Mouse (Mus musculus): ENCODE measurements at regions not wholly inside any gene's neighbourhood (a gene's known extent, or its start where the extent isn't known, plus 50 kb on each side); places are given as distances from the start of the nearest gene placed in this dataset.

- WGBS, result 87% methylated on average over 7 of the region's 7 CpGs
- DNase-seq (ENCODE audit: low read depth, low spot score), result no peak
Measured at GRCm38 (mm10) chr14:120652034-120652433, 173.8 kb downstream of the Rap2a start.

- WGBS, result 43% methylated on average over 6 of the region's 6 CpGs
- no peak for DNase-seq (ENCODE audit: low read depth, low spot score)
Measured at GRCm38 (mm10) chr14:120660321-120660781, 182.1 kb downstream of the Rap2a start.

- no peak for DNase-seq (ENCODE audit: low read depth, low spot score)
- 79% methylated on average over 5 of the region's 5 CpGs for WGBS
Measured at GRCm38 (mm10) chr14:120661111-120661510, 182.9 kb downstream of the Rap2a start.

DNA sequence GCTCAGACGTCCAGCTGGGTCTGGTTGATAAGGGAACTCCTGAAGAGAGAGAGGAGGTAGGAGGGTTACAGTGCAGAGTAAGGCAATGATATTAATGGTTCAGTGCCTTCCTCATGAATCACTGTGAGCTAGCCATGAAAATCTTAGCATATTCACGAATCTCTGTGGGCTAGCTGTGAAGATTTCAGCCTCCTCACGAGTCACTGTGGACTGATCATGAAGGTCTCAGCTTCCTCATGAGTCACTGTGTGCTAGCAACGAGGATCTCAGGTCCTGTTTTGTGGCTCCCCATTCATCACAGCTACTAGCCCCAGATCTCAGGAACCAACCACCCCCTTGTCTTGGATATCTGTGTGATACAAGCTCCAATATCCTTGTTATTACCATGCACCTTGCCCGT, 191.4 kb downstream of the Rap2a start:
- WGBS, result 76% methylated on average over 5 of the region's 5 CpGs
- DNase-seq (ENCODE audit: low read depth, low spot score), result no peak

DNA sequence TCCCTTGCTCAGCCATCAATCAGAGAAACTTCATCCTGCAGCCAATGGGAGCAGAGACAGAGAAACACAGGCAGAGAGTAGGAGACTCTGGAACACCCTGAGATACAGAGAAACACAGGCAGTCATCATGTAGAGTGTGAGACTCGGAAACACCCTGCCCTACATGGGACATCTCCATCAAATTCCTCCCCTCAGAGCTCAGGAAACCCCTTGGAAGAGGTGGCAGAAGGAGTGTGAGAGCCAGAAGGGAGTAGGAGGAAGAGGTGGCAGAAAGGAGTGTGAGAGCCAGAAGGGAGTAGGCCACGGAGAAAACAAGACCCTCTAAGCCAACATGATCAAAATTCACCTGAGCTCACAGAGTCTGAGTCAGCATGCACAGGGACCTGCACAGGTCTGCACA, 197.5 kb downstream of the Rap2a start:
- 81% methylated on average over 2 of the region's 2 CpGs for WGBS
- DNase-seq (ENCODE audit: low read depth, low spot score), result no peak

- 83% methylated on average over 9 of the region's 9 CpGs for WGBS
Measured at GRCm38 (mm10) chr14:120678533-120678932, 200.3 kb downstream of the Rap2a start.

GRCm38 (mm10) chr14:120679072-120679471, 200.8 kb downstream of the Rap2a start:
- no peak for DNase-seq (ENCODE audit: low read depth, low spot score)
- WGBS, result 76% methylated on average over 2 of the region's 2 CpGs

More at GRCm38 (mm10) chr14:120678533-120678932, 200.3 kb downstream of the Rap2a start:
- DNase-seq (ENCODE audit: low read depth, low spot score), result no peak

DNA sequence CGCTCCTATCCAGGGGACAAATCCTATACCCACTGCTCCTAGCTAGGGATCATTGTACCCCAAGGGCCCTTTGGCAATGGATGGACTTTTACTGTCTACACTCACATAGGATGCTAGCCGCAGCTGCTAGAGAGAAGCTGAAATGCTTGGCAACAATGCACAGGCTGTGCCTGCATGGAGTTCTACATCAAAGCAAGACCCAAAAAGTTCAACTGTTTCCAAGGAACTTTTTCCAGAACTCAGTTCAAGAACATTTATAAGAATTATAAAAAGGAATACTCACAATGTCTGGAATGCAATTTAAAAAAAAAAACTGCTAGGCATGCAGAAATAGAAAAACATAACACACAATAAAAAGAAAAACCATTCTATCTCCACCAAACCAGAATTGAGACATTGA, 202.0 kb downstream of the Rap2a start:
- no peak for DNase-seq (ENCODE audit: low read depth, low spot score)
- 78% methylated on average over 2 of the region's 2 CpGs for WGBS

DNA sequence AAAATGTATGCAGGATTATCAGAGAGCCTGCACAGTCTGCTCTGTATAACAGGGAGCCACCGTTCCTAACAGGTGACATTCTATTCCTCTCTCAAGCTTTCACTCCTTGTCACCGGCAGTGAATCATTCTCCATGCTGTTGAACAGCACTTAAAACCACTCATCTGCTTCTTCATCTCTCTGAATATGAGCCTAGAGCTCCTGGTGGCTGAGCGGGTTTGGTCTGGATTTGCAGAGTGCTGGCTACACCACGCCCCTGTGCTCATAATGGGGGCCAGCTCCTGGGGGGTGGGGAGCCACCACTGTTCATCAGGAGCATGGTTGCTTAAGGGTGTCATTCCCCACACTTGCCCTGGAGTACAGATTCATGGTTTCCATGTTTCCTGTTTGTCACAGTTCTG, 207.0 kb downstream of the Rap2a start:
- WGBS, result 66% methylated on average over 4 of the region's 4 CpGs
- DNase-seq (ENCODE audit: low read depth, low spot score), result no peak

- DNase-seq (ENCODE audit: low read depth, low spot score), result no peak
- WGBS, result 87% methylated on average over 7 of the region's 7 CpGs
Measured at GRCm38 (mm10) chr14:120685877-120686276, 207.6 kb downstream of the Rap2a start.

- WGBS, result 65% methylated on average over 4 of the region's 4 CpGs
- no peak for DNase-seq (ENCODE audit: low read depth, low spot score)
Measured at GRCm38 (mm10) chr14:120686751-120687150, 208.5 kb downstream of the Rap2a start.

- WGBS, result 73% methylated on average over 4 of the region's 4 CpGs
- DNase-seq (ENCODE audit: low read depth, low spot score), result no peak
Measured at GRCm38 (mm10) chr14:120699378-120699777, 211.6 kb upstream of the Ipo5 start.

- no peak for DNase-seq (ENCODE audit: low read depth, low spot score)
- 53% methylated on average over 4 of the region's 4 CpGs for WGBS
Measured at GRCm38 (mm10) chr14:120705301-120705801, 205.7 kb upstream of the Ipo5 start.

GRCm38 (mm10) chr14:120710782-120711181, 200.2 kb upstream of the Ipo5 start:
- DNase-seq (ENCODE audit: low read depth, low spot score), result no peak
- 69% methylated on average over 4 of the region's 4 CpGs for WGBS

GRCm38 (mm10) chr14:120720464-120721445, 190.3 kb upstream of the Ipo5 start:
- WGBS, result 62% methylated on average over 20 of the region's 20 CpGs
- no peak for DNase-seq (ENCODE audit: low read depth, low spot score)

- 60% methylated on average over 6 of the region's 6 CpGs for WGBS
- DNase-seq (ENCODE audit: low read depth, low spot score), result no peak
Measured at GRCm38 (mm10) chr14:120721593-120722461, 189.2 kb upstream of the Ipo5 start.

- WGBS, result 50% methylated on average over 6 of the region's 6 CpGs
- no peak for DNase-seq (ENCODE audit: low read depth, low spot score)
Measured at GRCm38 (mm10) chr14:120722546-120723112, 188.4 kb upstream of the Ipo5 start.

DNA sequence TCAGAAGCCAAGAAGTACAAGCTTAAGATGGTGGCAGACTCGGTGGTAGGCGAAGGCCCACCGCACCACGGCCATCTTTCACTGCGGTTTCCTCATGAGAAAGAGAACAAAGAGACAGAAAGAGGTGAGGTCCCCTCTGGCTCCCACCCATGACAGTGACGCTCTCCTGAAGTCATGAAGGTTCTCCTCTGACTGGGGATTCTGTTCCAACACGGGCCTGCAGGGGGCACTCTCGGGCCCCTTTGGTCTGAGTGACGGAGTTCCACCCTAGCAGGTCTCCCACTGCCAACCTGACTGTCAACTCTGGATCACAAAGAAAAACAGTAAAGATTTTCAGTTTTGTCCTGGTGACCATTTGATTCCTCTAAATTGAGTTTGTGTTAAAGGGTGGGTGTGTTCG, 182.9 kb upstream of the Ipo5 start:
- no peak for DNase-seq (ENCODE audit: low read depth, low spot score)
- WGBS, result 81% methylated on average over 10 of the region's 10 CpGs

GRCm38 (mm10) chr14:120730226-120730625, 180.8 kb upstream of the Ipo5 start:
- WGBS, result 29% methylated on average over 3 of the region's 3 CpGs
- no peak for DNase-seq (ENCODE audit: low read depth, low spot score)

Data from large intestine, adult 2 months (tissue).